Mouse (Mus musculus): ENCODE measurements around the gene Gpr132. TPM values are rescaled to one million over a fixed set of nuclear protein-coding genes. Genes with fewer than 3 reads are reported as not detected.

Gpr132 gene
- total RNA-seq (2023) = 100 to 1,000 TPM; 208 to 247 TPM

DNA sequence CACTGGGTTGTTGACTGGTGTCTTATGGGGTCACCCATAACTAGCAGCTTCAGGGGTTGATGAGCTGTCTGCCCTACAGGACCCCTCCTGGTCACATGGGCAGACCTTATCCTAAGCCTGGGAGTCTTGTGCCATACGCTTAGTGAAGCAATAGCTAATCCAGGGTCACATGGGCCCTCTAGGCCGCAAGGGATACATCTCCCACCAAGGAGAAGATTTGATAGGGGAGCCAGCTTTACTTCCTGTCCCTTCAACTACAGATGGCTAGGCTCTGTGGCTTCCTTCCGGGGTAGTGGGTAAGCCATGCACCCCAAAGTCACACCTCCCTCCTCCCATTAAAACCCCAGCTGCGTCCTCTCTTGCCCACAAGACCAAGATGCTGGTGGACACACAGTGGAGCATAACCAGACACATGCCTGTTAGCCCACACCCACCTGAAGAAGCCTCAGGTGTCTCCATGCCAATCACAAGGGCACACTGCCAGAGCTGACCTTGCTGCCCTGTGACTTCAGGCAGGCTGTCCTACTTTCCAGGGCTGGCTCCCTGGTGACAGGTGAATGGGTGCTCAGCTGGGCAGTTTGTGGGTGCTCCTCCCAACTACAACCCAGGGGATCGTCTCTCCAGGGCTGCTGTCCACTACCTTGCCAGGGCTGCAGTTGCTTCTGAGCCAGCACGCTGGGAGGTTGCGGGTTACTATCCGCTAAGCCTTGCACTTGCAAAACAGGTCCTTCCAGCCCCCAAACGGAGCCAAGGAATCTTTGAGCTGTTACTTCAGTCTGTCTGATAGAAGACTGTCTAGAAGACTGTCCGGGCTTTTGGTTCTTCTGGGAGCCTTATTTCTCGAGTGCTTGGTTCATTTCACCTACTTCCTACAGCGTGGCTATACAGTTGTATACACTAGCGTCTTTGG, at the start of gene Gpr132:
Gene Gpr132, minus strand, starts transcription at position 51 of the 910 bp plus-strand sequence.

DNA sequence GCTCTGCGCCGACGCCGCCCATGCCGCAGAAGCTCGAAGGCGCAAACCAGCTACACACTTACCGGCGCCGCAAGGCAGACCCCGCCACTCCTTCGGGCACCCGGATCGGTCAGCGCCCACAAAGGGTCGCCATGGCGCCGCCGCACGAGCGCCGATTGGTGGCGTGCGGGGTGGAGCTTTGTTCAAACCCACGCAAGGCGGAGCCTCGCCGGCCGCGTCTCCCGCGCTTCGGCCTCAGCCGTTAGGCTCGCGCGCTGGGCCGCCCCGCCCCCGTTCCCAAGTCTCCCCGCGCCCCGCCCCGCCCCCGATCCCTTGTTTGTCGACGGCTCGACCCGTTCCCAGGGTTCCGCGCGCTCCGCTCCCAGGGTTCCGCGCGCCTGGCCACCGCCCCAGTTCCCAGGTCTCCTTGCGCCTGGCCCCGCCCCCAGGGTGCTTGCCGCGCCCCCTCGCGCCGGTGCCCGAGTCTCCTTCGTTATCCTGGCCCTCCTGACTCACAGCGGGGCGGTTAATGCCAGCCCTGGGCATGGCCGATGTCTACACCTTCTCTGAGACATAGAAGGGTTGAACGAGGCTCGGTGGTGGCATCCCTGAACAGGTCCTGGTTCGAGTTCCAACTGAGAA, 38.7 kb downstream of the Gpr132 start, which contains the start of gene Cdca4:
Gene Cdca4, minus strand, starts transcription at position 180 of the 621 bp plus-strand sequence.

DNA sequence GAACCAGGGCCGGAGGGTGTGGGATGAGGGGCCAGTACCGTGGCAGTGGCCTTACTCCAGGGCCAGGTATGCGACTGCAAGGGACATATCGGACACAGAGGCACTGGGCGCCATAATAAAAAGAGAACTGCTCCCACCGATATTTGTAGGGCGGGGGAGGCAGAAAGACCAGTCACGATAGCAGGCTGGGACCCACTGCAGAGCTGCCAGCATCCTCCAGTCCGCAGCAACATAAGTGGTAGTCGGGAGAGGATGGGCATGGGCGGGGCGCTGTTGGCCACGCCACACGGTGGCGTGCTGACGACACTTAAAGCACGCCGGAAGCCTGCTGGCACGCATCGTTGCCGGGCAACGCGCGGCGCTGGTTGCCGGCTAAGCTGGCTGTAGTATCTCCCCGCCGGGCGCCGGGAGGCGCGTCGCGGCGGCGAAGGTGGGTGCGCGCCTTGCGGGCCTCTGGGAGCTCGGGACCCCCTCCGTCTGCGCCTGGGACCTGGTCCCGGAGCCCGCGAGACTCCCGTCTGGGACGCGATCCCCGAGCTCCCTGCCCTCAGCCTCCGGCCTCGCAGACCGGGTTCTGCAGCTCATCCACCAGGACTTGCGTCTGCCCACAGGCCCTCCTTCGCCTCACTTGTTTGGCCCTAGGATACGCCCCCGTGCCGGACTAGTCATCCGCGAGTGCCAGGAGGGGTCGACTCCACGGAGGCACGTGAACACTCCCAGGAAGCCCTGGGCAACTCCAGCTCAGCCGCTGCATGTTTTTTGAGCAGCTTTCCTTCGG, 59.3 kb downstream of the Gpr132 start, which contains the start of gene Clba1:
Gene Clba1, plus strand, starts transcription at position 351 of the 778 bp plus-strand sequence.

DNA sequence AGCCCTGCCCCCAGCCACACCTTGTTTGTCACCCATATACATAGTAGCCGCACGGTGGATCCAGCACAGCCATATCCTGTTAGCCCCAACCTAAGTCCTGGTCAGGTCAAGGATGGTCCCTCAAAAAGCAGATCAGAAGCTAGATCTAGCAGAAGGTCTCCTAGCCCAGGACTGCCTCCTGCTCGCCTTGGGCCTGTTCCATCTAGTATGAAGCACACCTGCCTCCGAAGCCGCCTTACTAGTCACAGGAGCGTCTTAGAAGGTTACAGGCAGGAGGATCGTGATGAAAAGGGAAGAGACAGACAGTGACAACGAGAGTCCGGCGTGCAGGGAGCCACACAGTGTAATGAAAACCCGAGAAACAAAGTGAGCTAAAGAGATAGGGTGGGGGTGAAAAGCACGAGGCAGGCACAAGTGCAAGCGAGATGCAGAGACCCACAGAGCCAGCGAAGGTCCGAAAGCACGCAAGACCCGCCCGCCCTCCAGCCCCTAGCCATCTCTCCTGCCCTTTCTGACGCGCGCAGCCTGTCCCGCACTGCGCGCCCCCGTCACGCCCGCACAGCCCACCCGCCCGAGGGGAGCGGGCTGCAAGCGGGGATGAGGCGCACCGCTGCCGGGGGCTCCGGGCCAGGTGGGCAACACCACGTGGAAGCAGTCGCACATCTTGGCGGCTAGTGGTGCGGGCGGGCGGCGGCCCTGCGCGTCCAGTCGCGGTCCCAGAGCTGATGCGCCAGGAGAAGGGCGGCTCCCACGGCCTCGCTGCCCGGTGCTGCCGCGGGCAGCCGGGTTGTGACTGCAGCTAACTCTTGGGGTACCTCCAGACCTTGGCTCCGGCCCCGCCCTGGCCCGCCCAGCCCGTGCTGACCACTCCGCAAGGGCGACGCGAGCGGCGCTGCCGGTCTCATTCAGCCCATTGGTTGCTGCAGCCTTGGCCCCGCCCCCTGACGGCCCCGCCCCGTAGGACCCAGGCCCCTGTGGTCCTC, 65.9 kb downstream of the Gpr132 start, which contains the start of gene Ahnak2:
Gene Ahnak2, minus strand, starts transcription at position 794 of the 983 bp plus-strand sequence.

Other genes starting within 250 kb of the Gpr132 start
- gene Adssl1, start 248.2 kb downstream of the Gpr132 start, total RNA-seq (2023) = 100 to 1,000 TPM in 1 of 2 experiments, 10 to 100 TPM in 1; 98.8 to 102 TPM
- gene Siva1, start 223.5 kb downstream of the Gpr132 start, total RNA-seq (2023) = 10 to 100 TPM; 39.1 to 43.4 TPM
- gene Akt1, start 193.3 kb downstream of the Gpr132 start, total RNA-seq (2023) = 100 to 1,000 TPM; 265 to 273 TPM
- gene Zbtb42, start 189.4 kb downstream of the Gpr132 start, total RNA-seq (2023) = 10 to 100 TPM; 12.0 to 14.5 TPM
- 1 to 10 TPM in 1 of 2 experiments, under 1 TPM in 1; 0.68 to 2.7 TPM for gene Cep170b, start 147.8 kb downstream of the Gpr132 start, total RNA-seq (2023)
- 1,000 to 10,000 TPM; 1,046 to 1,124 TPM for gene Pld4, start 107.6 kb downstream of the Gpr132 start, total RNA-seq (2023)
- 1 to 10 TPM; 4.4 to 5.4 TPM for gene Ahnak2, start 65.6 kb downstream of the Gpr132 start, total RNA-seq (2023)
- 1 to 10 TPM; 1.5 to 2.5 TPM for gene Clba1, start 59.3 kb downstream of the Gpr132 start, total RNA-seq (2023)
- 10 to 100 TPM; 16.6 to 17.5 TPM for gene Cdca4, start 38.8 kb downstream of the Gpr132 start, total RNA-seq (2023)
- 1 to 10 TPM; 3.6 to 4.5 TPM for gene Jag2, start 61.5 kb upstream of the Gpr132 start, total RNA-seq (2023)
- gene Nudt14, start 73.9 kb upstream of the Gpr132 start, total RNA-seq (2023) = 10 to 100 TPM; 11.6 to 13.5 TPM
- 1 to 10 TPM; 3.8 to 4.5 TPM for gene Btbd6, start 108.3 kb upstream of the Gpr132 start, total RNA-seq (2023)
- 100 to 1,000 TPM in 1 of 2 experiments, 10 to 100 TPM in 1; 93.0 to 106 TPM for gene Brf1, start 132.5 kb upstream of the Gpr132 start, total RNA-seq (2023)
- 100 to 1,000 TPM; 145 to 154 TPM for gene Pacs2, start 146.3 kb upstream of the Gpr132 start, total RNA-seq (2023)
- gene Tex22, start 206.3 kb upstream of the Gpr132 start, total RNA-seq (2023) = 1 to 10 TPM; 1.4 to 2.2 TPM
- 10 to 100 TPM; 40.3 to 40.7 TPM for gene Mta1, start 230.1 kb upstream of the Gpr132 start, total RNA-seq (2023)

All from monocyte, adult 59 days (primary cell).